Mouse (Mus musculus): ENCODE data around the gene Nfkbil1. TPM values are rescaled to one million over a fixed set of nuclear protein-coding genes. Genes with fewer than 3 reads are reported as not detected.
A peak's percentile ranks its signal among the peaks of the same experiment; 100 is the strongest.

Nfkbil1 gene
- polyA plus RNA-seq, 1 experiment, result 16.9 TPM

DNA sequence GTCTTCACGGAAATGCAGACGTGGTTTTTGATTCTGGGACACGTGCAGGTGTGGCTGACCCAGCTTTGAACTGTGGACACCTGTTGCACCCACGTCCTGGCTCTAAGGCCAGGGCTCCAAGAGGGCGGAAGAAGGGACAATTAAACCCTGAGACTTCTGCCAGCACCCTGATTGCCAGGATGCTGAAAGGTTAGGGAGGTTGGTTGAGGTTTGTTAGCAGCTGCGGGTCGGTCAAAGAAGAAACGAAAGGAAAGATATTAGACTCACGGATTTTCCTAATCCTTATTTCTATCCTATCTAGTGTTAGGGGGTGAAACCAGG lies 39.3 kb downstream of the Nfkbil1 start:
- no peaks in the 10 kb centered on the region for H3K27me3 ChIP-seq (ENCODE audit: control insufficient read depth, insufficient read depth, low read length)
- peak overlapping the region; percentile 92 for H3K4me3 ChIP-seq (ENCODE audit: extremely low read depth, insufficient read depth, insufficient read length)
- peaks cover 15% of the 10 kb centered on the region for H3K36me3 ChIP-seq (ENCODE audit: control insufficient read depth, insufficient read depth, low read length)
- DNase-seq (ENCODE audit: low read depth in 1 of 2, low spot score in 2 of 2), result no peak
- TF ChIP-seq POLR2A (IDR thresholded peaks at IDR 0.05; ENCODE audit: low read depth, low read length) (no peak), CTCF (IDR thresholded peaks at IDR 0.05; ENCODE audit: extremely low read depth, insufficient read depth, insufficient read length, insufficient replicate concordance) (no peak)
- 27% methylated on average over 9 of the region's 9 CpGs for WGBS
- peaks cover 25% of the 10 kb centered on the region; the same call in 1 of the 2 replicates for H3K4me1 ChIP-seq (ENCODE audit: control insufficient read depth, insufficient read depth, insufficient read length)
- H3K27ac ChIP-seq (ENCODE audit: insufficient read depth, low read length), result peak overlapping the region; percentile 100

DNA sequence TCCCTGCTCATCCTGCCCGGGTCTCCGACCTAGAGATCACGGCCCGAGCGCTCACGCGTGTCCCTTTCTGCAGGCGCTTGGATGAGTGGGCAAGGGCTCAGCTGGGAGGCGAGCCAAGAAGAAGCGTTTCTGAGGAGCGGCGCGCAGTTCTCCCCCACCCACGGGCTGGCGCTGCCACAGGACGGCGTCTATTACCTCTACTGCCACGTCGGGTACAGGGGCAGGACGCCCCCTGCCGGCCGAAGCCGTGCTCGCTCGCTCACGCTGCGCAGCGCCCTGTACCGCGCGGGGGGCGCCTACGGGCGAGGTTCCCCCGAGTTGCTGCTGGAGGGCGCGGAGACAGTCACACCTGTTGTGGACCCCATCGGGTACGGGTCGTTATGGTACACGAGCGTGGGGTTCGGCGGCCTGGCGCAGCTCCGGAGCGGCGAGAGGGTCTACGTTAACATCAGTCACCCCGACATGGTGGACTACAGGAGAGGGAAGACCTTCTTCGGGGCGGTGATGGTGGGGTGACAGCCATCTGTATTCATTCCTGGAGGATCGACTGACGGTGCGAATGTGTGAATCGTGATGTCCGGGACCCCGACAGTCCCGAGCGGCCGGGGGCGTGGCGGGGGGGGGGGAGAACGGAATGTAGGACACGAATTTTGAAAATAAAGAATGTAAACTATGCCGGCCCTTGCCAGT lies 39.8 kb downstream of the Nfkbil1 start:
- peaks cover 27% of the 10 kb centered on the region; the same call in 1 of the 2 replicates for H3K4me1 ChIP-seq (ENCODE audit: control insufficient read depth, insufficient read depth, insufficient read length)
- peak; percentile 77 to 89 for DNase-seq (ENCODE audit: low read depth in 1 of 2, low spot score in 2 of 2)
- peak overlapping the region; percentile 100 for H3K27ac ChIP-seq (ENCODE audit: insufficient read depth, low read length)
- no peaks in the 10 kb centered on the region for H3K27me3 ChIP-seq (ENCODE audit: control insufficient read depth, insufficient read depth, low read length)
- peak overlapping the region; percentile 92 for H3K4me3 ChIP-seq (ENCODE audit: extremely low read depth, insufficient read depth, insufficient read length)
- peaks cover 15% of the 10 kb centered on the region for H3K36me3 ChIP-seq (ENCODE audit: control insufficient read depth, insufficient read depth, low read length)
- WGBS, result under 1% methylated on average over 66 of the region's 66 CpGs
- TF ChIP-seq CTCF (IDR thresholded peaks at IDR 0.05; ENCODE audit: extremely low read depth, insufficient read depth, insufficient read length, insufficient replicate concordance) (peak; percentile 97), POLR2A (IDR thresholded peaks at IDR 0.05; ENCODE audit: low read depth, low read length) (peak; percentile 55; the same call in 1 of the 2 replicates)

DNA sequence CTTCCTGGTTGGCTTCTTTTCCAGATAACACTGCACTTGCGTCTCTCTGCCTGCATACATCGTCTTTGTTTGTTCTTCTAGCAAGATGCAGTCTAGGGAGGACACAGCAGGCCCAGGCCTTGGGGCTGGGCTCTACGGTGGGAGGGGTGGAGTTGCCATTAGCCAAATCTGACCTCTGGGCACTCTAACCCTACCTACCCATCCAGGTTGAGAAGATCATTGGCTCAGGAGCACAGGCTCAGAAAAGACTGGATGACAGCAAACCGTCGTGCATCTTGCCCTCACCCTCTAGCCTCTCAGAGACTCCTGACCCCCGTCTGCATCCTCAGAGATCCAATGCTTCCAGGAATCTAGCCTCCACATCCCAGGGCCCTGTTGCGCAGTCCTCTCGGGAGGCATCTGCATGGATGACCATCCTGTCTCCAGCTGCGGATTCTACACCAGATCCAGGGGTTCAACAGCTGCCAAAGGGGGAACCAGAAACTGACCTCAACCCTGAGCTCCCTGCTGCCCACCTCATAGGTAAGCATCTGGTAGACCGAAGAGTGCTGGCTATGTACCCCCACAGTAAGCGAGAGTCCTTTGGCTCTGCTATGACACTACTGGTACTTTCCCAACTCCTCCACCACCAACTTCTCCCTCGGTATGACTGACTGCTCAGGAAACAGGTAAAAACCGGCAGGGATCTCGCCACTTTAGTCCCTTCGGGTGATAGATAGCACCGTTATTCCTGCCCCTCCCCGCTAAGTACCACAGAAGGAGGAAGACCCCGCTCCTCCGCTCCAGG lies 40.6 kb downstream of the Nfkbil1 start:
- WGBS, result 18% methylated on average over 19 of the region's 19 CpGs
- Histone ChIP-seq H3K36me3 (ENCODE audit: control insufficient read depth, insufficient read depth, low read length) (peaks cover 15% of the 10 kb centered on the region), H3K4me3 (ENCODE audit: extremely low read depth, insufficient read depth, insufficient read length) (peak overlapping the region; percentile 92), H3K27ac (ENCODE audit: insufficient read depth, low read length) (peak overlapping the region; percentile 100), H3K27me3 (ENCODE audit: control insufficient read depth, insufficient read depth, low read length) (no peaks in the 10 kb centered on the region), H3K4me1 (ENCODE audit: control insufficient read depth, insufficient read depth, insufficient read length) (peaks cover 29% of the 10 kb centered on the region; the same call in 1 of the 2 replicates)
- TF ChIP-seq CTCF (IDR thresholded peaks at IDR 0.05; ENCODE audit: extremely low read depth, insufficient read depth, insufficient read length, insufficient replicate concordance) (no peak), POLR2A (IDR thresholded peaks at IDR 0.05; ENCODE audit: low read depth, low read length) (0 out of 2 replicates have a peak, but pooled peaks have one; percentile 5)
- DNase-seq (ENCODE audit: low read depth in 1 of 2, low spot score in 2 of 2), result no peak

DNA sequence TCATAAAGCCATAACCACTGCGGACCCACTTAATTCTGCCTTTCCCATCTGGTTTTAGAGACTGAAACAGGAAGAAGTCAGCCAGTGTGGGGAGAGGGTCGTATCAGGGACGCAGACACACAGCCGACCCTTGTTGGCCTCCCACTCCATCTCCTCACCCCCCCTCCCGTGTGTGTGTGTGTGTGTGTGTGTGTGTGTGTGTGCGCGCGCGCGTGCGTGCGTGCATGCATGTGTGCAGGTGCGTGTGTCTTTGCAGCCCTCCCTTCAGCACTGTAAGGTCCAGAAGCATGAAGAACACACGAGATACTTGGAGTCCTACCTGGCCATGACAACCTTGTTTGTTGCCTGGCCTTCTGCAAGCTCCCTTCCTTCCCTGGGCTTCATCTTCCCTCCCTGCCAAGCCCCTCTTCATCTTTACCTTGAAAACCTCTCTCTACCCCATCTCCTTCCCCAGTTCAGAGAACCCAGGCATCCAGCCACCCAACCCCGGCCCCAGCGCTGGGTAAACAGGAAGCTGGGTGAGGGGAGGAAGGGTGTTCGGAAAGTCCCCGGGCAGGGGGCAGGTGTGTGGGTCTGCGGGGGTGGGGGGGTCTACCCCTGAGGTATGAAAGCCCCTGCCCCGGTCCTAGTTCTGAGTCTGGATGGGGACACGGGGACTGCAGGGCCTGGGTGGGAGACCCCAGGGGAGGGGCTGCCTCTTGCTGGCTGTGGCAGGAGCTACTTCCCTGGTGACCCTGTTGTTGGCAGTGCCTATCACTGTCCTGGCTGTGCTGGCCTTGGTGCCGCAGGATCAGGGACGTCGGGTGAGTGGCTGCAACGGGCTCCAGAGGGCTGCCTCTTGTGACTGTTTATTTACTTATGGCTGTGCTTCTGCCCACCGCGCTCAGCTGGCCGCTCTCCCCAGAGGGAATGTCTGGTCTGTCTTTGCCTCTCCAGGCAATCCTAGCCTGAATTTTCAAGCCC lies 41.4 kb downstream of the Nfkbil1 start, which contains the start of gene Ltb:
Gene Ltb (plus strand): TSS at position 559 of the 963 bp plus-strand sequence.
- peaks cover 33% of the 10 kb centered on the region; the same call in 1 of the 2 replicates for H3K4me1 ChIP-seq (ENCODE audit: control insufficient read depth, insufficient read depth, insufficient read length)
- H3K27ac ChIP-seq (ENCODE audit: insufficient read depth, low read length), result peak within 1 kb of the TSS; percentile 100
- H3K27me3 ChIP-seq (ENCODE audit: control insufficient read depth, insufficient read depth, low read length), result no peaks in the 10 kb centered on the region
- DNase-seq (ENCODE audit: low read depth in 1 of 2, low spot score in 2 of 2), result peak in 1 of 2 experiments; percentile 89
- peak; percentile 81 for TF ChIP-seq POLR2A (IDR thresholded peaks at IDR 0.05; ENCODE audit: low read depth, low read length)
- no peak for TF ChIP-seq CTCF (IDR thresholded peaks at IDR 0.05; ENCODE audit: extremely low read depth, insufficient read depth, insufficient read length, insufficient replicate concordance)
- H3K4me3 ChIP-seq (ENCODE audit: extremely low read depth, insufficient read depth, insufficient read length), result peak within 1 kb of the TSS; percentile 92
- H3K36me3 ChIP-seq (ENCODE audit: control insufficient read depth, insufficient read depth, low read length), result peaks cover 13% of the 10 kb centered on the region
- WGBS, result 10% methylated on average over 23 of the region's 28 CpGs

DNA sequence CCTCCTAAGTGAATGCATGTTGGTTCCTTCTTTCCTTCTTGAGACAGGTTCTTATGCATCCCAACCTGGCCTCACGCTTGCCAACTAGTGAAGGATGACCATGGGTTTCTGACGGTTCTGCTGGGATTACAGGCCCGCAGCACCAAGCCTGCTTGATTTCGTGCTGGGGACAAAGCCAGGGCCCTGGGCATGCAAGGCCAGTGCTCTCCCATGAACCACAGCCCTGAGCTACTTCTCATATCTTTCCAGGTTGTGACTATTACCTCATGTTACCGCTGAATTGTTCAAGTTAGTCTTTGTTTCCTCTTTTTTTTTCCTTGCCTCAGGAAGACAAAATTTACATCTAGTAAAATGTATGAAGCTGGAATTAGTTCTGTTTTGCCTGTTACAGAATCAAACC lies 42.7 kb downstream of the Nfkbil1 start:
- Histone ChIP-seq H3K4me1 (ENCODE audit: control insufficient read depth, insufficient read depth, insufficient read length) (peaks cover 43% of the 10 kb centered on the region; the same call in 1 of the 2 replicates), H3K4me3 (ENCODE audit: extremely low read depth, insufficient read depth, insufficient read length) (no peak overlapping the region), H3K27me3 (ENCODE audit: control insufficient read depth, insufficient read depth, low read length) (no peaks in the 10 kb centered on the region), H3K27ac (ENCODE audit: insufficient read depth, low read length) (peak overlapping the region; percentile 100), H3K36me3 (ENCODE audit: control insufficient read depth, insufficient read depth, low read length) (peaks cover 13% of the 10 kb centered on the region)
- 43% methylated on average over 5 of the region's 5 CpGs for WGBS
- DNase-seq (ENCODE audit: low read depth in 1 of 2, low spot score in 2 of 2), result no peak
- TF ChIP-seq POLR2A (IDR thresholded peaks at IDR 0.05; ENCODE audit: low read depth, low read length) (no peak), CTCF (IDR thresholded peaks at IDR 0.05; ENCODE audit: extremely low read depth, insufficient read depth, insufficient read length, insufficient replicate concordance) (no peak)

DNA sequence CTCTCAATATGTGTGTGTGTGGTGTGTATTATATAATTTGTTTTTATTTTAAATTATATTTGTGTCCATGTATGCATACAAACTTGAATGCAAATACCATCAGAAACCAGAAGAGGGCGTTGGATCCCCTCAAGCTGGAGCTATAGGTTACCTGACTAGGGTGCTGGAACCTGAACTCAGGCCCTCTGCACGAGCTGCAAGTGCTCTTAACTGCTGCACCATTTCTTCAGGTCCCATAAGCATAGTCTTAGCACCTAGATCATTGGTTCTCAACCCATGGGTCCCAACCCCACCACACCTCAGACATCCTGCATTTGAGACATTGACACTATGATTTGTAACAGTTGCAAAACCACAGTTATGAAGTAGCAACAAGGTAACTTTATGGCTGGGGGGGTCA lies 43.9 kb downstream of the Nfkbil1 start:
- WGBS, result 71% methylated on average over 2 of the region's 2 CpGs
- H3K27ac ChIP-seq (ENCODE audit: insufficient read depth, low read length), result peak overlapping the region; percentile 24
- H3K27me3 ChIP-seq (ENCODE audit: control insufficient read depth, insufficient read depth, low read length), result no peaks in the 10 kb centered on the region
- peaks cover 45% of the 10 kb centered on the region; the same call in 1 of the 2 replicates for H3K4me1 ChIP-seq (ENCODE audit: control insufficient read depth, insufficient read depth, insufficient read length)
- no peak for DNase-seq (ENCODE audit: low read depth in 1 of 2, low spot score in 2 of 2)
- H3K36me3 ChIP-seq (ENCODE audit: control insufficient read depth, insufficient read depth, low read length), result peaks cover 13% of the 10 kb centered on the region
- TF ChIP-seq CTCF (IDR thresholded peaks at IDR 0.05; ENCODE audit: extremely low read depth, insufficient read depth, insufficient read length, insufficient replicate concordance) (peak; percentile 2; the same call in 1 of the 2 replicates), POLR2A (IDR thresholded peaks at IDR 0.05; ENCODE audit: low read depth, low read length) (no peak)
- H3K4me3 ChIP-seq (ENCODE audit: extremely low read depth, insufficient read depth, insufficient read length), result no peak overlapping the region

All from spleen, adult 2 months (tissue).